Mouse (Mus musculus) neural tube, postnatal 0 days (tissue): ENCODE data around the gene Pdk1. TPM values are rescaled to one million over a fixed set of nuclear protein-coding genes. Genes with fewer than 3 reads are reported as not detected.

Experiments used
- polyA plus RNA-seq: library from polyadenylated mRNA; unstranded; fragments of >200 nt; fragmentation: Nextera tagmentation; extraction: Ambion mirVana; gene quantifications from 2 replicates; pipeline ENCODE4 v1.2.1, GENCODE M21; 2015

The Pdk1 gene
- 17.1 and 18.8 TPM in 2 replicates for polyA plus RNA-seq

DNA sequence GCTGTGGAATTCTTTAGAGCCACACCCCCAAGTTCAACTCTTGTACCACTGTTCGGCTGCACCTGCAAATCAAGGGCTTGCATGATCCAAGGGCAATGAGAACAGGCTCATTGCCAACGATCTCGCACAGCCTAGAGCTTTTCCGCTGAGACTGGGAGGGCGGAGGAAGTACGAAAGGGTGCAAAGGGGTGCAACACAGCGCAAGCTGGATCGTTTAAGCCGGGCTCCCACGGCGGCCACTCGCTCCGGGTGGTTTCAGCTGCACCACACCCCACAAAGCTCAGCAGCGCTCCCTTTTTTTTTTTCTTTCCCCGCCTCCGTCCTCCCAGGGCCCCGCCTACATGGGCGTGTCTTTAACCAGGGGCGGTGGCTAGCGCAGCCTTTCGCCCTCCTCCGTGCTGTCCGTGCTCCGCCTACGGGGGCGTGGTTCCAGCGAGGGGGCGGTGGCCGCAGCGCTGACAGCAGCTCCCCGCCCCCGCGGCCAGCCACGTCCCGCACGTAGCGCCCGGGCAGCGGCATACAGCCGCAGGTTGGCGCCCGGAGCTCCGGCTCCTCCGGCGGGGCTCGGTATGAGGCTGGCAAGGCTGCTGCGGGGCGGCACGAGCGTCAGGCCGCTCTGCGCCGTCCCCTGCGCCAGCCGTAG is at the start of gene Pdk1:
Gene Pdk1 (plus strand): TSS at position 424 of the 643 bp plus-strand sequence.

Other genes starting within 250 kb of the Pdk1 start
- gene Itga6, start 127.6 kb upstream of the Pdk1 start, polyA plus RNA-seq, result 30.2 and 33.1 TPM in 2 replicates
- 51.0 and 54.3 TPM in 2 replicates for gene Rapgef4, start 108.0 kb downstream of the Pdk1 start, polyA plus RNA-seq